Mouse (Mus musculus): ENCODE data around the gene Sh3gl2.

DNA sequence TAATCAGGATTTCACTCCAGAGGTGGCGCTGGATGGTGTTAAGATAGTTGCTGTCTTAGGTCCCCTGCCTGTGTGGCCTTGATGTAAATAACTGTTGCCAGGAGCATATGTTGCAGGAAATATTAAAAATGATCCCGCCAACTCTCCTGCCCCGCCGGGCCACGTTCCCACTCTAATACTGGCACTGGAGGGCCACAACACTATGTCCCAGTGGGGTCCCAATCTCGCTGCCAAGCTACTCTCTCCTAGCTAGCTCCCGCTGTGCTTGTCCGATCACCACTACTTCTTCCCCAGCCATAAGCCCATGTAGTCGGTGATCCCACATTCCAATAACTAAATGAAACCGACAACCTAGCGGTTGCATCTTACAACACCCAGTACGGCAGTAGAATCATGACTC, 36.9 kb upstream of the Sh3gl2 start:
- TF ChIP-seq CTCF (IDR thresholded peaks at IDR 0.05; ENCODE audit: borderline replicate concordance, control insufficient read depth, extremely low read depth, insufficient read depth, low read length, poor library complexity), result no peak
- TF ChIP-seq POLR2A (IDR thresholded peaks at IDR 0.05; ENCODE audit: control insufficient read depth, extremely low read depth, insufficient read depth, low read length, poor library complexity), result no peak

Data from thymus, adult 2 months (tissue).